Mouse (Mus musculus) G1E (cell line): ENCODE measurements around the gene Zfp319. TPM values are rescaled to one million over a fixed set of nuclear protein-coding genes. Genes with fewer than 3 reads are reported as not detected.

Experiments used
- ATAC-seq: 2 replicates; pipeline ENCODE4 v1.8.0; 2016; ENCODE audit warnings: mild to moderate bottlenecking; ENCODE audit not compliant: insufficient number of reproducible peaks, poor library complexity, low FRiP score, severe bottlenecking; ENCODE audit errors: extremely low read depth
- DNase-seq: peaks from one replicate; pipeline ENCODE4 v3.0.0; 2012; ENCODE audit warnings: low spot score
- H3K27me3 ChIP-seq: 2 replicates; pipeline ENCODE4 v1.6.1; 2012; ENCODE audit warnings: mild to moderate bottlenecking, low read length, inconsistent platforms; ENCODE audit not compliant: insufficient read depth
- H3K36me3 ChIP-seq: replicated peaks from 2 replicates; pipeline ENCODE3; 2012; ENCODE audit warnings: mild to moderate bottlenecking, inconsistent platforms
- H3K4me1 ChIP-seq: 2 replicates; pipeline ENCODE4 v1.6.1; 2012; ENCODE audit warnings: low read depth, low read length, inconsistent platforms, mixed read lengths; ENCODE audit not compliant: insufficient read depth
- H3K4me3 ChIP-seq: 2 replicates; pipeline ENCODE4 v1.5.1; 2012; ENCODE audit warnings: low read depth, mild to moderate bottlenecking, inconsistent platforms, low read length, moderate library complexity, mixed read lengths
- H3K9me3 ChIP-seq: replicated peaks from 2 replicates; pipeline ENCODE4 v1.6.1; 2012; ENCODE audit warnings: inconsistent platforms
- CTCF ChIP-seq: IDR thresholded peaks from 2 replicates; pipeline ENCODE4 v1.5.1; 2012; ENCODE audit warnings: low read depth, low read length, inconsistent platforms, mixed read lengths
- GATA1 ChIP-seq: IDR thresholded peaks from 2 replicates; pipeline ENCODE4 v1.6.1; 2012; ENCODE audit warnings: borderline replicate concordance, low read length, inconsistent platforms, mixed read lengths
- GATA2 ChIP-seq: IDR thresholded peaks from 2 replicates; pipeline ENCODE4 v1.6.1; 2012; ENCODE audit warnings: low read depth, low read length, inconsistent platforms, borderline replicate concordance
- POLR2AphosphoS5 ChIP-seq: IDR thresholded peaks from 2 replicates; pipeline ENCODE4 v1.6.1; 2012; ENCODE audit warnings: low read depth, low read length, inconsistent platforms; ENCODE audit not compliant: insufficient replicate concordance
- TAL1 ChIP-seq: conservative IDR thresholded peaks from 2 replicates; pipeline ENCODE4 v1.6.1; 2012; ENCODE audit warnings: low read depth, low read length, inconsistent platforms, mixed read lengths
- polyA plus RNA-seq: library from polyadenylated mRNA; stranded (reverse); fragments of >175 nt; gene quantifications from 2 replicates; pipeline ENCODE4 v1.2.3, GENCODE M21; 2012
- total RNA-seq, 2 experiments: library from RNA; stranded (forward) in 1 of 2; stranded (reverse) in 1 of 2; fragments of 200-1000 nt in 1 of 2; fragments of >200 nt in 1 of 2; fragmentation: Nextera tagmentation in 1 of 2; gene quantifications; 2 replicates each; pipeline ENCODE4 v1.2.3; 2014 to 2017

Gene Zfp319
- total and polyA plus RNA-seq, 3 experiments: 2.1 to 8.2 (median 7.5) TPM

DNA sequence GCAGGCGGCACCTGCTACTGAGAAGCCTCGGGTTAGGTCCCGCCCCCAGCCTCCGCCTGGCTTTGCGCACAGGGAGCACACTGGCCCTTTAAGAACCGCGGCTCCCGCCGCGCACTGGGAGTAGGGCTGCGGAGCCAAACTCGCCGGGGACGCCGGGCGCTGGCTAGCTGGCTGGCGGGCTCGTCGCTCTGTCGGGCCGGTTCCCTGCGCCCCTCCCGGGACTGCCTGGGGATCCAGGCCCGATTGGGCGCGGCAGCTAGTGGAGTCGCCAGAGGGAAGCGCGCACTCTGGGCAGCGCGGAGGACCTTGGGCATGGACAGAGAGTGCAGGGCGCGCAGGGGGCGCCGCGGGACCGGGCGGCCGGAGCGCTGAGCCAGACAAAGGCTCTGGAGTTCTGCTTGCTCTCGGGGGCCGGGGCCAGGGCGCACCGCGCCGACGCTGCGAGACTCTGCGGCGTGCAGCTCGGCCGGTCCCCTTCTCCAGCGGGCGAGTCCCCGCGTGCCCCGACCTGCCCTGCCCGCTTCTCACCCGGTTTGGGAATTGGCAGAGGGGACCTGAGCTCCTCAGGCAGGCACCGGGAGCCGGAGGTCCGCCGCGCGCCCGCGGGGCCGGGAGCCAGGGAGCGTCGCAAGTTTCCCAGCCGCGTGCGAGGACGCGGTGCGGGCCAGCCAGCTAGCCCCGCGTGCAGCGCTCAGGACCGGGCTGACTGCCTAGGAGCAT, 20.6 kb upstream of the Zfp319 start, which contains the start of gene Mmp15:
Mmp15 (plus strand) TSS at position 118 of the 720 bp plus-strand sequence.
- H3K27me3 ChIP-seq: peaks cover 56% of the 10 kb centered on the region
- no peak for ATAC-seq
- TF ChIP-seq GATA1 (no peak), CTCF (no peak), POLR2AphosphoS5 (no peak), TAL1 (no peak), GATA2 (no peak)

DNA sequence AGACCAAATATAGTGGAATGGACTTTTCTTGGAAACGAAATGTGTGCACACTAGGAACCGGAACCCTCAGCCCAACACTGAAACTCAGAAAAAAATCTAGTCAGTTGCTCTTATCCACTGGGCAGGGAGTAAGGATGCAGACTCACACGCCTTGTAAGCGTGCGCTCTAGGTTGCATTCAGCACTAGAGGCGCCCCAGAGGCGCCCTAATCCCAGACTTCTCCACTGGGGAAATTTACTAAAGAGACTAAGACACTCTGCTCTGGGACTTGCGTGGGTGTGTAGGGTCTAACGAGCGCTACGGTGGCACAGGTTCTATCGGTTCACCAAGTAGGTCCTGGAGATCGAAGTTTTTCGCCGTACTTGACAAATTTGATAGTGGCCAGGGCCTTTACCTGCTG, 19.7 kb upstream of the Zfp319 start:
- no peak for ATAC-seq
- no peak for DNase-seq
- TF ChIP-seq TAL1 (no peak), GATA2 (no peak), GATA1 (no peak), CTCF (no peak), POLR2AphosphoS5 (no peak)
- H3K27me3 ChIP-seq: peaks cover 55% of the 10 kb centered on the region
- no peaks in the 10 kb centered on the region; the same call in 1 of the 2 replicates for H3K4me1 ChIP-seq
- H3K36me3 ChIP-seq: peaks cover 15% of the 10 kb centered on the region
- no peak overlapping the region for H3K4me3 ChIP-seq
- H3K9me3 ChIP-seq: peaks cover 7% of the 10 kb centered on the region

More for the DNA sequence above, 20.6 kb upstream of the Zfp319 start, which contains the start of gene Mmp15:
- DNase-seq: no peak
- peak within 1 kb of the TSS; percentile 13; the same call in 1 of the 2 replicates for H3K4me3 ChIP-seq
- no peaks in the 10 kb centered on the region; the same call in 1 of the 2 replicates for H3K4me1 ChIP-seq
- H3K9me3 ChIP-seq: peaks cover 7% of the 10 kb centered on the region
- H3K36me3 ChIP-seq: peaks cover 8% of the 10 kb centered on the region

DNA sequence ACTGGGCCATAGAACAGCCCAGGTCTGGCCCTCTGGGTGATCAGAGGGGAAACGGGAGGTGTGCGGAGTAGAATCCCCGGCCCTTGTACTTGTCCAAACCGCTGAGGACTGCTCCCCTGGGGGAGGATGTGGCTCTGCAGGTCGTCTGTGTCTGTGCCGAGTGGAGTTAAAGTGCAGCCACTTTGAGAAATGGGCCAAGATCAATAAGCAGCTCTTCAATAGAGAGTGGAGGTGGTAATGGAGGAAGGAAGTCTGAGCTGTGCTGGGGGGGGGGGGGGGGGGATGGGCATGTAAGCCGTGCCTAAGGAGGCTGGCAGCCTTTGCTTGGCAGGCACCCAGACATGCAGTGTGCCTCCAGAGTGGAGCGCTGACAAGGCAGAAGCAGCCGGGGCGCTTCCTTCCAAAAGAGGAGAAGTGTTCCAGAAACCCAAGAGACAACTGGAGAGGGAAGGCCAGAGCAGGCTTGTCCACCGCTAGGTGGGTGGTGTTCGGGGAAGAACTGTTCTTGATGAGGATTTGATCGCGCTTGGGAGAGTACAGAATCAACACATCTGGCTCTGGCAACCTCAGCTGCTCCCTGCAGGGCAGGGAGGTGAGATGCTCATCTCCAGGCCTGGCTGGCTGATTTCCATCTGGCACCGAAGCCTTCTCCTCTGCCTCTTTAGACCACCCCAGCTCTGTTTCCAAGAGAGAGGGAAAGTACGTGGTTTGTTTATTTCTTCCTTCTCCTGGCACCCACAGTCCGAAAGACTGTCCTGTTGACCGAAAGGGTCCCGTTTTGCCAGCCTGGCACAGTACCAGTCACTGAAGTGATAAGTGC, 17.3 kb upstream of the Zfp319 start:
- no peak for ATAC-seq
- no peak for DNase-seq
- Histone ChIP-seq H3K36me3 (peaks cover 39% of the 10 kb centered on the region), H3K4me1 (no peaks in the 10 kb centered on the region; the same call in 1 of the 2 replicates), H3K9me3 (peaks cover 7% of the 10 kb centered on the region), H3K27me3 (peaks cover 36% of the 10 kb centered on the region), H3K4me3 (no peak overlapping the region)
- TF ChIP-seq TAL1 (no peak), GATA1 (no peak)

DNA sequence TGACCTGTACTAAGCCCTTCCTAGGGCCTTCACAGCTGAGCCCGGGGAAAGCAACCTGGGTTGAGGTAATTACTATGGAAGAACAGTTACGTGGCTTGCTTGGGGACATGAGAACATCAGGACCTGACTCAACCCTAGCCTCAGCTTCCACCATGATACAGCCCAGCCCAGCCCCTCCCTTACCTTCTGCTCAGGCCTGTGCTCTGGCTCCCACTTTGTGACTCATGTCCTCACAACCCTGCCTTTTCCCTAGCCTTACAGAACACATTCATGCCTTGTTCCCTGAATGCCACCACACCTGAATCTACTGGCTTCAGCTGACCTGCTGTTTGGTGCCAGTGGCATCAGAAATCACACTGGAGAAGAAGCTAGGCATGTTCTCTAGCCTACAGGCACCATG, 16.6 kb upstream of the Zfp319 start:
- H3K4me3 ChIP-seq: no peak overlapping the region
- ATAC-seq (no peak), DNase-seq (no peak)
- peaks cover 7% of the 10 kb centered on the region for H3K9me3 ChIP-seq
- TF ChIP-seq CTCF (no peak), GATA1 (no peak), GATA2 (no peak), POLR2AphosphoS5 (no peak), TAL1 (no peak)
- H3K4me1 ChIP-seq: no peaks in the 10 kb centered on the region; the same call in 1 of the 2 replicates
- peaks cover 31% of the 10 kb centered on the region for H3K27me3 ChIP-seq
- peaks cover 46% of the 10 kb centered on the region for H3K36me3 ChIP-seq

DNA sequence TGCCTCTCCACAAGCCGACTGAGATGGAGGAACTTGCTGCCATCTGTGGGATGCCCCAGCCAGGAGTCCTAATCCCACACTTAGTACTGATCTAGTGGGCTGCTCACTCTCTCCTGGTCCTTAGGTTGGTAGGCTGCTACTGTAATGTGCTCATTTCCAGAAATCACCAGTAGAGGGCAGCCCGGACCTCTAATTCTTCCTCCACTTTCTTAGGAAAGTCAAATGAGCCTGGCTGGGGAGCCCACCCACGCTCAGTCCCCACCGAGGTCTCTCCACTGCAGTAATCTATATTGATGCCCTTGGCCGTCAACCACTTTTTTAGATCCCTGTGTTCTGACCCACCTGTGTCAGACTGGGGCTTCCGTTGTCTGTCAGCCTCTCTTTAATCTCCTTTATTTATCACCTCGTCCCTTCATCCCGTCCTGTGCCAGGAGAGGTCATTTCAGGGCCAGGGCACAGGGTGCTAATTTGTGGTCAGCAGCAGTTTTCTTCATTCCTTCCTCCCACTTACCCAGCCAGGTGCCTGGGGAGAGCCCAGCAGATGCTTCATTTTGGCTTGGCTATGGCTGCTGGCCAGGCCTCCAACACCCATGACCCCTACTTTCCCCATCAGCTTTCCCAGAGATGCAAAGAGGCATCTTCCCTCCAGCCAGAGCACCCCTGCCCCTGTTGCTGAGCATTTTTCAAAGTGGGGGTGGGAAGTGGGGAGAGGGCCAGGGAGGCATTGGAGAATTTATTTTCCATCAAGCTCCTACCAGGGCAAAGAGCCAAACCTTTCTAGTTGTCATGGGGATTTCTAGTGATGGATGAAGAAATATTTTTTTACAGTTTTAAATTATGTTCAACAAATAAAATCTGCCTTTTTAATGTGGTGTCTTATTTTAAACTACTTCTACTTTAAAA, 15.1 kb upstream of the Zfp319 start:
- Histone ChIP-seq H3K4me3 (no peak overlapping the region), H3K9me3 (no peaks in the 10 kb centered on the region), H3K36me3 (peaks cover 57% of the 10 kb centered on the region), H3K4me1 (no peaks in the 10 kb centered on the region), H3K27me3 (peaks cover 16% of the 10 kb centered on the region)
- TF ChIP-seq GATA1 (no peak), CTCF (0 out of 2 replicates have a peak, but pooled peaks have one; percentile 12)
- DNase-seq: peak; percentile 64
- no peak for ATAC-seq

DNA sequence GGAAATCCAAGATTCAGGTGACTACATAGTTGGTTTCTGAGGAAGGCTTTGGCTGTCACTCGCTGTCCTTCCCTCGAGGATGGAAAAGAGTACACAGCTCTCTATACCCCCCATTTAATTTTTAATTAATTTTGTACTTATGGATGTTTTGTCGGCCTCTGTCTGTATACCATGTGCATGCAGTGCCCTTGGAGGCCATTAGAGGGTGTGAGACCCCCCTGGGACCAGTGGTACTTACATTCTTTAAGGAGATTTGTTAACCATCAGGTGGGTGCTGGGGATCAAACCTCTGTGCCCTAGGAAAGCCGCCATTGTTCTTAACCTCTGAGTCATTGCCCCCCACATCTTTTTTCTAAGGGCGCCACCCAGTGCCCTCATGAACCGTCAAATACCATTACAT, 12.9 kb upstream of the Zfp319 start:
- ATAC-seq (no peak), DNase-seq (no peak)
- H3K27me3 ChIP-seq: peaks cover 5% of the 10 kb centered on the region; the same call in 1 of the 2 replicates
- H3K4me3 ChIP-seq: no peak overlapping the region
- H3K4me1 ChIP-seq: no peaks in the 10 kb centered on the region
- no peaks in the 10 kb centered on the region for H3K9me3 ChIP-seq
- H3K36me3 ChIP-seq: peaks cover 79% of the 10 kb centered on the region
- TF ChIP-seq CTCF: no peak
- no peak for TF ChIP-seq POLR2AphosphoS5
- no peak for TF ChIP-seq TAL1
- no peak for TF ChIP-seq GATA1
- no peak for TF ChIP-seq GATA2
